Mouse (Mus musculus): ENCODE results near the gene Mmp17.
"Not testable (repeated sequence)": the region's sequence is repeated elsewhere in the genome, so short reads cannot be mapped to it uniquely, and the experiment has no call there.

Gene Mmp17

DNA sequence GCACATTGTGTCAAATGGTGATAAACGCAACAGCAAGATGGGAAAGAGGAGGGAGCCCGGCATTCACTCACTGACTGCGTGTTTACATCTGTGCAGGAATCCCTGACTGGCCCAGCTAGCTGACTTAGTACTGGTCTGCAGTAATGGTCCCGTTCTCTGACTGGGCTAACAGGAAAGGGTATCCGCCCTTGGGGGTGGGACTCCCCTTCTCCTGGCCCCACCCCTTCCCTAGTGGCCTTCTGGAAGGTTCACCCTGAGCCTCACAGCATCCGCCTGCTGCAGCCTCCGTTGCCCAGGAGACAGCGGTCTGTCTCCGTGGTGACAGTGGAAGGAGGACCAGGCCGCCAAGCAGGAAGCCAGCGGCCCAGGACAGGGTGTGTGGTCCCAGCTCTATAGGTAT, 6.9 kb downstream of the Mmp17 start:
- no peak for DNase-seq (ENCODE audit: low spot score)

DNA sequence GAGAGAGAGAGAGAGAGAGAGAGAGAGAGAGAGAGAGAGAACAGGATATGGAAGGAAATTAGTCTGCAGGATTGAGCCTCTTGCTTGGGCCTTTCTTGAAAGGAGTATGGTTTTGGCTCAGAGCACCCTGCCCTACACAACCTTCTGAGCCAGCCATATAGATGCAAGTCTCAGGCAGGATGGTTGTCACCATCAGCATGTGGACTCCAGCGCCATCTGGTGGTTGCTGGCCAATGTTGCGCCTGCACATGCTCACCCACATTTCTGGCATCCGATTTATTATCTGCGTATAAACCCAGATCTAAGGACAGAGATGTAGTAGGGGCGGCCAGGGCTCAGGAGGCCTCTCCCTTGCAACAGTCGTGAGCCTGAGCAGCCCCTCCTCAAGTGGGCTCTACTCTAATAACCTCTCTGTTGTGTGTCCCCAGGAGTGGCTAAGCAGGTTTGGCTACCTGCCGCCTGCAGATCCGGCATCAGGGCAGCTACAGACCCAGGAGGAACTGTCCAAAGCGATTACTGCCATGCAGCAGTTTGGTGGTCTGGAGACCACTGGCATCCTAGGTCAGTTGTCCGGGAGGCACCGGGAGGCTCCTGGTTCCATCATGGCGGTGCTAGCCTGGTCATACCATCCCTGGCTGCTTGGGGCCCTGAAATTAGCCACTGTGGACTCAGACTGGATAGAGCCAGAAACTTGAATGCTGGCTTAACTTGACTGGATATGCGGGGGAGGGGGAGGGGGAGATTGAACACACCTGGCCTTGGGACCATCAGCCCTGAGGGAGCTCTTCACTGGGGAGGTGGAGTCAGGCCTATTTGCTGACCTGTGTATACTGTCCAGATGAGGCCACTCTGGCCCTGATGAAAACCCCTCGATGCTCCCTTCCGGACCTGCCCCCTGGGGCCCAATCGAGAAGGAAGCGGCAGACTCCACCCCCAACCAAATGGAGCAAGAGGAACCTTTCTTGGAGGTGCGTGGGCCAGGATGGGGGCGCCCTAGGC, 10.4 kb downstream of the Mmp17 start:
- peak; percentile 87 for DNase-seq (ENCODE audit: low spot score)

DNA sequence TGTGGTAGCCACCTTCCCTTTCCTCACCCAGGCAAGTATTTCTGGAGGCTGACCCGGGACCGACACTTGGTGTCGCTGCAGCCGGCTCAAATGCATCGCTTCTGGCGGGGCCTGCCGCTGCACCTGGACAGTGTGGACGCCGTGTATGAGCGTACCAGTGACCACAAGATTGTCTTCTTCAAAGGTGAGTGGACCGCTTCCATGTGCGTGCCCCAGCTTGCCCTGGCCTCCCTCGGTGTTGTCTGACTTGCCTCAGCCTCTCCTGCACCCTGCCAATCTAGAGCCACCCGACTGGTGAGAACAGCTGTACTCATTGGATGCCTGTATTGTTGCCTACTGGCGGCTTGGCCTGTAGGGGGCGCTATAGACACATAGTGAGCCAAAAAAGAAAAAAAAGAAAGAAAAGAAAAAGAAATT, 18.1 kb downstream of the Mmp17 start:
- DNase-seq (ENCODE audit: low spot score): peak; percentile 21

DNA sequence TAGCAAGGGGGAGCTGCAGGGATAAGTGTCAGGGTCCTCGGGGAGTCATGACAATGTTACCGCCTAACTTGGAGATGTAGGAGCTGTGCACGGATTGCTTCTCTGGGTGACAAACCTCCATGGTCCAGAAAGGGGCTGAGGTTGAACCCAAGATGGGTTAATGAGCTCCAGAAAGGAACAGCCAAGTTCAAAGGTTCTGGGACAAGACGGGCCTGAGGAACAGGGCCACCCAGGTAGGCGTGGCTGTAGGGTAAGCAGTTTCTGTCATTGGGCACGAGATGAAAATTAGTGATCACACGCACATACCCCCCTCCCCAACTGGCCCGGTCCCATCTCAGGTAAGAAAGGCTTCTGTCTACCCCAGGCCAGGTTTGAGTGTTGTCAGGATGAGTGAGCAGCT, 23.5 kb downstream of the Mmp17 start:
- DNase-seq (ENCODE audit: low spot score): no peak

DNA sequence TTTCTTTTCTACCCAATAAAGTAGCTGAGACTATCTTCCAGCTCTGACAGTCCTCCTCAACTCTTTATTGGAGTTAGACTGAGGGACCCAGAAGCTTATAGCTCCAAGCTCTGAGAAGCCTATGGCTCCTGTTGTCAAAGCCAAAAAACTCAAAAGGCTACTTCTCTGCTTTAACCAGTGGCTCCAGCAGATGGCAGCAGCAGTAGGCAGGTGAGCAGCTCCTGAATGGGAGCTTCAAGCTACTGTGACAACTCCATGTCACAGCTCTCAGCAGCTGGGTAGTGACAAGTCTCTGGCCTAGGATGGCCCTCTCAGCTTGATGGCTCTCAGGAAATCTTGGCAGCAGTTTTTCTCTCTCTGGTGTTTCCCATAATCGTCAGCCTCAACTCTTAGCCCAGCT, 27.1 kb downstream of the Mmp17 start:
- peak; percentile 43 for DNase-seq (ENCODE audit: low spot score)

DNA sequence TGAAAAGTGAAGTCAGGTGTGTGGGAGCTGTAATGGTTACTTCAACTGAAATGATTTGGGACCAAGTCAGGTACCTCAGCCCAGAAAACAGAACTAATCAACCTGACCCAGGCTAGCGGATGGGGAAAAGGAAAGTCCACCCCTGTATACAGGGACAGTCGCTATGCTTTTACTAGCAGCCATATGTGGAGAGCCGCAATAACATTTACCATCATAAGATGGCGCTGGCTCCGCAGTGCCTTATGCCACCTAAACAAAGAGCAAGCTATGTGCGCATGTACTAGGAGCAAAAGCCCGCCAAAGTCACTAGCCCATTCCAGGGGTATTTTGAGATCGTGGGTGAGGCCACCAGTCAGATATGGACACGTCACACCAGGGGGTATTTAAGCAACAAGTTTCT, 36.6 kb downstream of the Mmp17 start:
- not testable (repeated sequence) for DNase-seq (ENCODE audit: low spot score)

DNA sequence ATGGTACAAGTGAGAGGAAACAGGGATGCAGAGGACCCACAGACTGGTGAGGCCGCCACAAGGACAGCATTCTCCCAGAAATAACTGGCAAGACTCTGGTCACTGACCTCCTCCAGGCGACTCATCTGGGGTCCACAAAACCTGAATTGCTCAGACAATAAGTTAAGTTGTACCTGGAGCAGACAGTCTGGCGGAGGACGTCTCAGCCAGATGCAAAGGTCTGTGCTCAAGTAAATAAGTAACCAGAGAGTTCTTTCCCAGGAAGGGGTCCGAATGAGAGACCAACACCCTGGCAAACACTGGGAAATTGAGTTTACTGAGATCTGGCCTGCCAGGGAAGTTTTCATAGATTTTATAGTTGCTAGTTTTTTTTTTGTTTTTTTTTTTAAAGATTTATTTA, 37.4 kb downstream of the Mmp17 start:
- no peak for DNase-seq (ENCODE audit: low spot score)

DNA sequence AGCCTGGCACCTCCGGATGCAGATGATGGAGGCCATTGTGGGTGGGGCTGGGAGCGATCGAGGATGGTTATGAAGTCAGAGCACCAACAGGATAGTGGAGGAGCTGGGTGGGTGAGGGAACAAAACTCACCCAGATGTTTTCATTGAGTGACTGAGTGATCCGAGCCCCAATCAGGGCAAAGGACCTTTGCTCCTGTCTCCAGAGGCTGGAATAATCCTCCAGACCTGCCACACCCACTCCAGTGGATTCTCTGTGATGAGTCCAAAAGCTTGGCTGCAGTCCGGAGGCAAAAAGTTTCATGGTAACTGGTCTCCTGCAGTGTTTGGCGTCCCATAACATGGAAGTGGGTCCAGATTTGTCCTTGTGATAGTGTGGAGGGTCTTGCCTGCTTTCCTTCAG, 42.1 kb downstream of the Mmp17 start:
- no peak for DNase-seq (ENCODE audit: low spot score)

DNA sequence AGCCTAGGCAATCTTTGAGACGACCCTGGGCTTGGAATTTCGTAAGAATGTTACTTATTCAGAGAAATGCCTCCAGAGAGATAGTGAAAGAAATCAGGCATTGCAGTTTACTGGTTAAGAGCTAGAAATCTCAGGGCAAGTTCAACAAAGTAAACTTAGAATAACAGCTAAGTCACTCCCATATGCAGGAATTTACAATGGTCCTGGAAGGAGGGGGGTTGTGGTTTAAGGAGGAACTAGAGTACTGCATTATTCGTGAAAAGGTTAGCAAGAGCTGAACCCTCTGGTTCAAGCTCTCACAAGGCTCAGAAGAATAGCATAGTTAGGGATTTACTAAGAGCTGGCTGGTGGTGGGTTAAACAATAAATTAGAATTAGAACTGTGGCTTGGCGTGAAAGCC, 42.6 kb downstream of the Mmp17 start:
- DNase-seq (ENCODE audit: low spot score): not testable (repeated sequence)

DNA sequence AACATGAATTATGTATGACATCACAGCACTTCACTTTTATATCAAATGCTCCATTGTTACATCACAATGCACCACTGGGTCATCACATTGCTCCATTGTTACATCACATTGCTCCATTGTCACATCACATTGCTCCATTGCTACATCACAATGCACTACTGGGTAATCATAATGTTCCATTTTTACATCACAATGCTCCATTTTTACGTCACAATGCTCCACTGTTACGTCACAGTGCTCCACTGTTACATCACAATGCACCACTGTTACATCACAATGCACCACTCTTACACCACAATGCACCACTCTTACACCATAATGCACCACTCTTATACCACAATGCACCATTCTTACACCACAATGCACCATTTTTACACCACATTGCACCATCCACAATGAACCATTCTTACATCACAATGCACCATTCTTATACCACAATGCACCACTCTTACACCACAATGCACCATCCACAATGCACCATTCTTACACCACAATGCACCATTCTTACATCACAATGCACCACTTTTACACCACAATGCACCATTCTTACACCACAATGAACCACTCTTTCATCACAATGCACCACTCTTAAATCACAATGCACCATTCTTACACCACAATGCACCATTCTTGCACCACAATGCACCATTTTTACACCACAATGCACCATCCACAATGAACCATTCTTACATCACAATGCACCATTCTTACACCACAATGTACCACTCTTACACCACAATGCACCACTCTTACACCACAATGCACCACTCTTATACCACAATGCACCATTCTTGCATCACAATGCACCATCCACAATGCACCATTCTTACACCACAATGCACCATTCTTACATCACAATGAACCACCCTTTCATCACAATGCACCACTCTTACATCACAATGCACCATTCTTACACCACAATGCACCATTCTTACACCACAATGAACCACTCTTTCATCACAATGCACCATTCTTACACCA, 48.6 kb downstream of the Mmp17 start:
- DNase-seq (ENCODE audit: low spot score): not testable (repeated sequence)

DNA sequence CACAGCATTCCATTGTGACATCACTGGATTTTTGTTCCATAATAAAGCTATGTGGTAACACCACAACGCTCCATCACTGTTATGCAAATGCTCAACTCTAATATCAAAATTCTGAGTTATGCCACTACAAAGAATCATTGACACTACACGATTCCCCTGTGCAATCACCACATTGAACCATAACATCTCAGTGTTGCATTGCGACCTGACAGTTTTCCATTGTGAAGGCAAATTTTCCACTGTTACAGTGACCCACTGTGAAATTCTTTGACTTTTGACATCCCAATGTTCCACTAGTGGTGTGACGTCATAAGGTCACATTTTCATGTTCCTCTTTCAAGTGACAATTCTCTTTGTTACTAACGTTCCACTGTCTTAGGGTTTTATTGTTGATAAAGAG, 66.9 kb downstream of the Mmp17 start:
- DNase-seq (ENCODE audit: low spot score): no peak

DNA sequence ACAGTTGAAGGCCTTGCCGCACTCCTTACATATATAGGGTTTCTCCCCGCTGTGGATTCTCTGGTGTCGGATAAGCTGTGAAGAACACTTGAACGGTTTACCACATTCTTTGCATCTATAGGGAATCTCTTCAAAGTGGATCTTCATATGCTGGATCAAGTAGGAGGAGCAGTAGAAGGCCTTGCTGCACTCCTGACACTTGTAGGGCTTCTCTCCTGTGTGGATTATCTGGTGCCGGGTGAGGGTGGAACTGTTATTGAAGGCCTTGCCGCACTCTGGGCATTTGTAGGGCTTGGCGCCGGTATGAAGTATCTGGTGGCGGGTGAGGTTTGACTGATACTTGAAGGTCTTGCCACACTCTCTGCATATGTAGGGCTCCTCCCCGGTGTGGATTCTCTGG, 73.0 kb downstream of the Mmp17 start:
- DNase-seq (ENCODE audit: low spot score): no peak

DNA sequence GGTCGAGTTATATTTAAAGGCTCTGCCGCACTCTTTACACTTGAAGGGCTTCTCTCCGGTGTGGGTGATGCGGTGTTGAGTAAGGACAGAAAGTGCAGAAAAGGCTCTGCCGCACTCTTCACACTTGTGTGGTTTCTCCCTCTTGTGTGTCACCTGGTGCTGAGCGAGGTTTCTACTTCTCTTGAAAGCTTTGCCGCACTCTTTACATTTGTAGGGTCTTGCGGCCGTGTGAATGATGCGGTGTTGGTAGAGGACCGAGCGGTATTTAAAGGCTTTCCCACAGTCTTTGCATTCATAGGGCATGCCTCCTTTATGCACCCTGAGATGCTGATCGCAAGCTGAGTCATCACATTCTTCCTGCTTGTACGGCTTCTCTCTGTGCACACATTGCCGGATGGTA, 74.0 kb downstream of the Mmp17 start:
- DNase-seq (ENCODE audit: low spot score): no peak

Data from urinary bladder, postnatal 25 days (tissue).